Mouse (Mus musculus): ENCODE data around the gene Edem2.
"Not testable (repeated sequence)": the region's sequence is repeated elsewhere in the genome, so short reads cannot be mapped to it uniquely, and the experiment has no call there.

Gene Edem2

GRCm38 (mm10) chr2:155729158-155729645, at the start of gene Edem2:
Gene Edem2 (minus strand): TSS chr2:155729475.
- DNase-seq: peak; percentile 90

DNA sequence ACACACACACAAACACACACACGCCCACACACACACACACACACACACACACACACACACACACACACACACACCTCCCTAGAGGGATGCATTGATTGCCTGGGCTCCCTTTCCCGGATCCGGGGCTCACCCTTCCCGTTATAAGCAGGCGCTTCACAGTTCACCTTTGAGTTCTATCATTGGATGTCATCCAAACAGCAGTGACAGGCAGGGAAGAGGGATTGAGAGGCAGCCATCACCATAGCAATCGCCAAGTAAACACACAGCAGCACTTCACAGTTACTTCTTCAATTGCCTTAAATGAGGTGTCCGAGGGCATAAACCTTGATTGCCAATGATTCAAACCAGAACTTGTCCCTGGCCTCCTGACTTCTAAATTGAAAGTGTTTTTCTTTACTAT, 49.8 kb upstream of the Edem2 start:
- DNase-seq: no peak

GRCm38 (mm10) chr2:155778004-155778403, 48.7 kb upstream of the Edem2 start:
- DNase-seq: no peak

GRCm38 (mm10) chr2:155777688-155777985, 48.4 kb upstream of the Edem2 start:
- DNase-seq: no peak

GRCm38 (mm10) chr2:155776824-155777687, 47.8 kb upstream of the Edem2 start:
- no peak for DNase-seq

DNA sequence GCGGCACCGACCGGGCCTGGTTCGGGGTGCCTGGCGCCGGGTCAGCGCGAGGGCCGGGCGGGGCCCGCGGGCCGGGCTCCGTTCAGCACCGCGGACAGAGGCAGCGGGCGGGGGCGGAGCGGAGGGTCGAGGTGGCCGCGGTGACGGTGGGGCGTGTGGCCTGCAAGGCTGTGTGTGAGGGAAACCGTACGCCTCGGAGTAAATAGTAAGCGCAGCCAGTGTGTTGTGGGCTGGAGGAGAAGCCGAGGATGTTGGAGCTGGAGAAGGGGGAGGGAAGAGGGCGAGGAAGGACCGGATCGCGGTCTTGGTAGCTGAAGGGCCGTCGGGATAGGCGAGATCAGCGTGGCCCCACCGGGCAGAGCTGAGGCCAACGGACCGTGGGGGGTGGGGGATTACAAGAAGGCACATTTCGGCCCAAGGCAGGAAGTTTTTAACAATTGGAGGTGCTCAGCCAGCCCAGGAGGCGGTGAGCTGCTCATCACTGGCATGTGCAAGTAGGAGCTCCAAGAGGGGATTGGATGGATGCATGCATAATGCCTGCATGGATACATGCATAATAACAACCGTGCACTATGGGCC, 46.5 kb upstream of the Edem2 start:
- DNase-seq: peak; percentile 39

- no peak for DNase-seq
These were observed 45.8 kb upstream of the Edem2 start, which contains the start of gene Mmp24 for GRCm38 (mm10) chr2:155774927-155775684. Gene Mmp24 (plus strand): TSS chr2:155775342.

- no peak for DNase-seq
These were observed 45.1 kb upstream of the Edem2 start for GRCm38 (mm10) chr2:155774261-155774926.

GRCm38 (mm10) chr2:155773664-155774063, 44.4 kb upstream of the Edem2 start:
- no peak for DNase-seq

- peak; percentile 64 for DNase-seq
These were observed 35.6 kb upstream of the Edem2 start for GRCm38 (mm10) chr2:155764679-155765418.

DNA sequence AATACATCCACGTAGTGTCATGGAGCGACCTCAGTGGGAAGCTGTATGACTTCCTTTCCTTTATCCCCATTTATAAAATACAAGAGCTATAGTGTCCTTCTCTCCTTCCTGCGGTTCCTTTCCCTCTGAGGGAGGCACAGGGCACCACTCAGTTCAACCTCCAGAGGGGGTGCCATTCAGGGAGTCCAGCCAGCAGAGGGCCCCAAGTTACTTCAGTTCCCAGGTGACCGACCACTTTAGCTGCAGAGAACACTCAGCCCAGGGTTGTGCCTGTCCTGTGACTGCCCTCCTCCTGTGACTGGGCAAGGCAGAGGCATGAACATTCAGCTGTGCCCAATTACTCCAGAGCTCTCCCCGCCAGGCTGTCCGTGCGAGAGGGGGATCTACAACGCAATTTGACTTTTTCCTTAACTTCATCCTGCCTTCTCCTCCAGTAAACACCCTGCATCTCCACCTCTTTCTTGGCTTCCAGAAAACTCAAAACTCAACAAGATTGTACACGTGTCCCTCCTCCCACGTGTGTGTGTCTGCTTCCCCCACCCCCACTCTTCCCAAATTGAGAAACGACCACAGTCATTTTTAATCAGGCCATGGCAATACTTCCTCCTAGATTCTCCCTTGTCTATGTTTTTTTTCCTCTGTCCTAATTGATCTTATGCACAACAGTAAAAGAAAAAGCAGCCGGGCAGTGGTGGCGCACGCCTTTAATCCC, 27.7 kb upstream of the Edem2 start:
- no peak for DNase-seq

DNA sequence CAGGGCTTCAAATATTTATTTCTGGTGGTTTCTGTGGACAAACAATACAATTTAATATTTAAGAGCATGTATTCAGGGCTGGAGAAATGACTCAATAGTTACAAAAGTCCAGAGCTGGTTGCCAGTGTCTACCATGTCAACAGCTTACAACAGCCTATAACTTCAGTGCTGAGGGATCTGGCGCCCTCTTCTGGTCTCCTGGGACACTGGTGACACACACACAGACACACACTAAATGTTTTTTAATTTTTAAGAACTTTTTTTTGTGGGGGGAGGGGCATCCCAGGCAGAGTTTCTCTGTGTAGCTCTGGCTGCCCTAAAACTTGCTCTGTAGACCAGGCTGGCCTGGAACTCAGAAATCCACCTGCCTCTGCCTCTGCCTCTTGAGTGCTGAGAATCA, 26.5 kb upstream of the Edem2 start:
- peak; percentile 66 for DNase-seq

GRCm38 (mm10) chr2:155751014-155751786, 21.9 kb upstream of the Edem2 start, which contains the start of gene Procr:
Gene Procr (plus strand): TSS chr2:155751117.
- peak; percentile 33 for DNase-seq

GRCm38 (mm10) chr2:155749394-155749793, 20.1 kb upstream of the Edem2 start:
- DNase-seq: no peak

GRCm38 (mm10) chr2:155745487-155745886, 16.2 kb upstream of the Edem2 start:
- DNase-seq: no peak

DNA sequence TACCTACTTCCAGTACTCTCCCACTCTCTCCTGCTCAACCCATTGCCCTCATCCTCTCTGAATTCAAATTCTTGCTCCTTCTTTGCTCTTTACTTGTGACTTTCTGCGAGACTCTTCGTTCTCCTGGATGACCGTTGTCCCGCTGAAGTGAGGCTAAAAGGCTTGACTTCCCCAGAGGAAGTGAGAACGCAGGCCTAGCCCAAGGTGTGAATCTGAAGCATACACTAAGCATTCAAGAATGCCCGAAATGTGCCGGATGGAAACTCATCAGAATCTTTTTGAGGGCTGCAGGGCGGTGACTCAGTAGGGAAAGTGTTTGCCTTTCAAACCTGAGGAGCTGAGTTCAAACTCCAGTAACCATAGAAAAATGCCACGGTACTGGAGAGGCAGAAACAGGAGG, 14.1 kb upstream of the Edem2 start:
- no peak for DNase-seq

DNA sequence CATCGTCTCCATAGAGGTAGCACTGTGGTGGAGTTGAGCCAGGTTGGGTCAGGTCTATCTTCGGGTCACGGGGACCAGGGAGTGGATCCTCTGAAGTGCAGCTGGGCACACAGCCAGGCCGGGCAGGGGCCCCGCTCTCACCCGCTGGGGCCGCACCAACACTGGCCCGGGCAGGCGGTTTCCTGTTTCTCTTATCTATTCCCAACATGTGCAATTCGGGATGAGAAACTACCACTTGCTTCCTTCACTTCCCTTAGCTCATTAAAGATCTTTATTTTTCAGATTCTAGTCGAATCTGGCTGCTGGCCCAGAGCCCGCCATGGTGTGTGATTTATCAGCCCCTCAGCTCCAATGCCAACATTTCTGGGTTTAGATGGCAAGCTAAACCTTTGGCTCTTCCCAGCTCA, 13.7 kb upstream of the Edem2 start:
- peak; percentile 49 for DNase-seq

- DNase-seq: no peak
These were observed 12.9 kb upstream of the Edem2 start for GRCm38 (mm10) chr2:155742211-155742610.

DNA sequence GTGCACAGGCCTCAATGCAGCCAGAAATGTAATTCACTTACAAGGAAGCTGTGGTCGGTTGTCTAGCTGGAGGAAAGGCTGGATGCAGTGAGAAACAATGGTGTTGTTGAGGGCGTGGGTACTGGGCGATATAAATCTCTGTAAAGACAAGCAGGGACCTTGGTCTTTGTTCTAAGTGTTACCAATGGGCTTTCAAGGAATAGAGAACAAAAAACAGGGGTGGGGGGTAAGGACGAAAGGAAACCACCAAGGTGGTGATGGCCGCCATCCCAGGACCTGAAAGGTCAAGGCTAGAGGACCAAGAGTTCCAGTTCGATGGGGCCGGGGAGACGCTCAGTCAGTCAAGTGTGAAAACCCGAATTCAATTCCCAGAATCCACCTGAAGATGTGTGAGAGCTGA, 8.5 kb upstream of the Edem2 start:
- DNase-seq: no peak

GRCm38 (mm10) chr2:155736936-155737335, 7.7 kb upstream of the Edem2 start:
- no peak for DNase-seq

- not testable (repeated sequence) for DNase-seq
These were observed 6.5 kb upstream of the Edem2 start, which contains the start of gene Gm17581 for GRCm38 (mm10) chr2:155735766-155736165. Gene Gm17581 (minus strand): TSS chr2:155735866.

Measured in liver (tissue).